Mouse (Mus musculus): ENCODE data around the gene Rpl35a.

Gene Rpl35a

DNA sequence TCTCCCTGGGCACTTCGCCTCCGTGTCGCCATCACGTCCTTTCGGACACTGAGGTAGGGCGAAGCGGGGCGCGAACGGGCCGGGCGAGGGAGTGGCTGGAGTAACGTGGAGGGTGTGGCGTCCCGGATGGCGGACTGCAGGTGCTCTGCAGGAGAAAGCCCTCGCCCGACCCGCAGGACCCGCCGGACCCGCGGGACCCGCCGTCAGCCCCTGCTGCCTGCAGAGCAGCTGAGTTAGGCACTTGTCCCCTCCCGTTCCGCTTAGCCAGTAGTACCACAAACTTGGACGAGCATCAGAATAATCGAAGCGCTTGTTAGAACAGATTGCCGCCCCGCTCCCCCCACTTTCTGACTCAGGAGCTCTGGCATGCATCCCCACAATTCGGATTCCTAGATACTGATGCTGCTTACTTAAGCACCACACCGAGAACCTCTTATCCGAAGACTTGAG lies 6.5 kb downstream of the Rpl35a start:
- H3K36me3 ChIP-seq (ENCODE audit: control insufficient read depth, insufficient read depth, low read length, poor library complexity, severe bottlenecking): peaks cover 3% of the 10 kb centered on the region
- no peak for DNase-seq (ENCODE audit: low read depth, low spot score)
- no peaks in the 10 kb centered on the region for H3K27me3 ChIP-seq (ENCODE audit: control insufficient read depth, insufficient read depth, low read length, poor library complexity, severe bottlenecking)

DNA sequence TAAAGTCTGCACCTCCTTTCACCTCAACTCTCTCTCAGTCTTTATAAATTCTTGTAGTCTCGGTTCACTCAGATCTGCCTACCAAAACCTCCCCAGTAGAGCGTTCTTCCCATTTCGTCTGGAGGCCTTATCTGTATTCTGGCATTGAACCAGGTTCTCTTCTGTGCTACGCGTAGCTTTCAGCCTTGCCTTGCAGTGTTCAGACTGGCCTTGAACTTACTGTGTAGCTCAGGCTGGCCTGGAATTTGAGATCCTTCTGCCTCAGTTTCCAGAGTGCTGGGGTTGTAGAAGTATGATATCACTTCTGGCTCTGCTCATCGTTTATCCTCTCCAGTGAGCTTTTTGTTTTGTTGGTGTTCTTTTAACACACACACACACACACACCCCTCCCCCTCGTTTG lies 7.0 kb downstream of the Rpl35a start:
- DNase-seq (ENCODE audit: low read depth, low spot score): no peak
- H3K36me3 ChIP-seq (ENCODE audit: control insufficient read depth, insufficient read depth, low read length, poor library complexity, severe bottlenecking): peaks cover 2% of the 10 kb centered on the region; the same call in 1 of the 2 replicates
- no peaks in the 10 kb centered on the region for H3K27me3 ChIP-seq (ENCODE audit: control insufficient read depth, insufficient read depth, low read length, poor library complexity, severe bottlenecking)

DNA sequence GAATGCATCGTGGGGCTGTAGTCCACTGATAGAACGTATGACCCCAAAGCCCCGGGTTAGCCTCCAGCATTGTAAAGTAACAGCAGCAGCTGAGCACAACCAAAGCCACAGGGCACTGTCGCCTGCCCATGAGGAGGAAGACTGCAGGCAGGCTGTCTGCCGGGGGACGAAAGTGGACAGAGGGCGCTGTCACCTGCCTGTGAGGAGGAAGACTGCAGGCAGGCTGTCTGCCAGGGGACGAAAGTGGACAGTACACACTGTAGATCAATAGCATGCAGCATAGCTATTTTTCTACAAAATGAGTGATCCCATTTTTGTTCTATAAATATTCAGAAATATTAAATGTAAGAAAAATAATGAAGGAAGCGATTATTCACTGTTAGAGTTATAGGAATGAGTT lies 8.4 kb downstream of the Rpl35a start:
- Histone ChIP-seq H3K36me3 (ENCODE audit: control insufficient read depth, insufficient read depth, low read length, poor library complexity, severe bottlenecking) (no peaks in the 10 kb centered on the region), H3K27me3 (ENCODE audit: control insufficient read depth, insufficient read depth, low read length, poor library complexity, severe bottlenecking) (no peaks in the 10 kb centered on the region)
- no peak for DNase-seq (ENCODE audit: low read depth, low spot score)

DNA sequence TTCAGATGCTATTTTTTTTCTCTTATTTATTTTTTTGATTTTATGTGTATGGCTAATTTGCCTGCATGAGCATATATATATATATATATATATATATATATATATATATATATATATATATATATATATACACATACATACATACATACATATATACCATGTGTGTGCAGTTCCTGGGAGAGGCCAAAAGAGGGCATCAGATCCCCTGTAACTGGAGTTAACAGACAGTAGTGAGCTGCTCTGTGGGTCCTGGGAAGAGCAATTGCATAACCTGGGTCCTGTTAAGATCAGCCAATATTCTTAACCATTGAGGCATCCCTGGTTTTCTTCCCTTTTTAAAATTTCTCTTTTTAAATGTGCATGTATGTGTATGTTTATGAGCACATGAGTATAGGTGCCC lies 14.7 kb downstream of the Rpl35a start:
- DNase-seq (ENCODE audit: low read depth, low spot score): no peak
- H3K36me3 ChIP-seq (ENCODE audit: control insufficient read depth, insufficient read depth, low read length, poor library complexity, severe bottlenecking): no peaks in the 10 kb centered on the region
- H3K27me3 ChIP-seq (ENCODE audit: control insufficient read depth, insufficient read depth, low read length, poor library complexity, severe bottlenecking): no peaks in the 10 kb centered on the region

DNA sequence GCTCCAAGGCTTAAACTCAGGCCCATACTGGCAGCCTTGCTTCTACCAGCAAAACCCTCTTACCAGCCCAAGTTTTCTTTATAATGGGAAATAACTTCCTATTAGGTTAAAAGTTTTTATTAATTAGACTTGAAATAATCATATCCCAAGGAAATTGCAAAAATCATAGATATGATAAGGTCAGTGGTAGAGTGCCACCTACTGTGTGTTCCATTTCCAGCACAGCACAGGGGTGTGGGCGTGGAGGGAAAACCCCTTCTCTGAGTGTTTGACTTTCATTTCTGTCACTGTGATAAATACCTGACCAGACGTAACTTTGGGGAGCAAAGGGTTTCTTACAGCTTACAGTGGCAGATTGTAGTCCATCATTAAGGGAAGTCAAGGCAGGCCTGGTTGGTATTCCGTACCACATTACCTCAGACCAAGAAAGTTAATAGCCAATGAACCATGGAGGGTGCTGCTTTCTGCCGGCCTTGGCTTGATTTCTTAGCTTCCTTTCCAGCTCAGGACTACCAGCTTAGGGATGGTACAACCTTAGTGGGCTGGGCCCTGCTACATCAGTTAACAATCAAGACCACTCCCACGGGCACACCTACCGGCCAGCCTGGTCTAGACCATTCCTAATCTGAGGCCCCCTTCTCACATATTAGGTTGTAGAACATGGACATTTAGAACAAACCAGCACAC lies 16.8 kb downstream of the Rpl35a start:
- Histone ChIP-seq H3K27me3 (ENCODE audit: control insufficient read depth, insufficient read depth, low read length, poor library complexity, severe bottlenecking) (no peaks in the 10 kb centered on the region), H3K36me3 (ENCODE audit: control insufficient read depth, insufficient read depth, low read length, poor library complexity, severe bottlenecking) (no peaks in the 10 kb centered on the region)
- DNase-seq (ENCODE audit: low read depth, low spot score): peak; percentile 76

- DNase-seq (ENCODE audit: low read depth, low spot score): peak; percentile 27
Observed at GRCm38 (mm10) chr16:33074967-33075366, 18.7 kb downstream of the Rpl35a start.

GRCm38 (mm10) chr16:33076078-33076477 lies 19.8 kb downstream of the Rpl35a start:
- H3K27me3 ChIP-seq (ENCODE audit: control insufficient read depth, insufficient read depth, low read length, poor library complexity, severe bottlenecking): no peaks in the 10 kb centered on the region
- no peak for DNase-seq (ENCODE audit: low read depth, low spot score)

More at GRCm38 (mm10) chr16:33074967-33075366, 18.7 kb downstream of the Rpl35a start:
- H3K27me3 ChIP-seq (ENCODE audit: control insufficient read depth, insufficient read depth, low read length, poor library complexity, severe bottlenecking): no peaks in the 10 kb centered on the region
- H3K36me3 ChIP-seq (ENCODE audit: control insufficient read depth, insufficient read depth, low read length, poor library complexity, severe bottlenecking): no peaks in the 10 kb centered on the region

GRCm38 (mm10) chr16:33077069-33077627 lies 20.9 kb downstream of the Rpl35a start:
- no peak for DNase-seq (ENCODE audit: low read depth, low spot score)
- Histone ChIP-seq H3K36me3 (ENCODE audit: control insufficient read depth, insufficient read depth, low read length, poor library complexity, severe bottlenecking) (no peaks in the 10 kb centered on the region), H3K27me3 (ENCODE audit: control insufficient read depth, insufficient read depth, low read length, poor library complexity, severe bottlenecking) (no peaks in the 10 kb centered on the region)

More at GRCm38 (mm10) chr16:33076078-33076477, 19.8 kb downstream of the Rpl35a start:
- H3K36me3 ChIP-seq (ENCODE audit: control insufficient read depth, insufficient read depth, low read length, poor library complexity, severe bottlenecking): no peaks in the 10 kb centered on the region

GRCm38 (mm10) chr16:33080063-33080462 lies 23.8 kb downstream of the Rpl35a start:
- Histone ChIP-seq H3K27me3 (ENCODE audit: control insufficient read depth, insufficient read depth, low read length, poor library complexity, severe bottlenecking) (no peaks in the 10 kb centered on the region), H3K36me3 (ENCODE audit: control insufficient read depth, insufficient read depth, low read length, poor library complexity, severe bottlenecking) (no peaks in the 10 kb centered on the region)
- DNase-seq (ENCODE audit: low read depth, low spot score): no peak

DNA sequence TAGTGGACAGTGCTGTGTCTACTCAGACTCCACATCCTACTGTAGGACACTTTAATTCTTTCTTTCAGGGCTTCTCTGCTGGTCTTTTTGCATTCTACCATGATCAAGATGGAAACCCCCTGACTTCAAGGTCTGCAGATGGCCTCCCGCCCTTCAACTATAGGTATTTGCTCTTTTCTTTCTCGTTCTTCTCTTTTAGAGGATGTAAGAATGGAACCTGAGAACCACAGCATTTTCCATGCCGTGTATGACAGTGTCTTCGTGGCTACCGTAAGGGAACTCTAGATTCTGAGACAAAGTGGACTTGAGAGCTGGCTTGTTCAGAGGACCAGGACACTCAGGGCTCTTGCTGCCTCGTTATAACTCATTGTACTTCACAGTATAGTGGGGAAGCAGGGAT lies 26.7 kb downstream of the Rpl35a start:
- Histone ChIP-seq H3K27me3 (ENCODE audit: control insufficient read depth, insufficient read depth, low read length, poor library complexity, severe bottlenecking) (no peaks in the 10 kb centered on the region), H3K36me3 (ENCODE audit: control insufficient read depth, insufficient read depth, low read length, poor library complexity, severe bottlenecking) (no peaks in the 10 kb centered on the region)
- DNase-seq (ENCODE audit: low read depth, low spot score): no peak

- Histone ChIP-seq H3K36me3 (ENCODE audit: control insufficient read depth, insufficient read depth, low read length, poor library complexity, severe bottlenecking) (no peaks in the 10 kb centered on the region), H3K27me3 (ENCODE audit: control insufficient read depth, insufficient read depth, low read length, poor library complexity, severe bottlenecking) (no peaks in the 10 kb centered on the region)
- DNase-seq (ENCODE audit: low read depth, low spot score): no peak
Observed at GRCm38 (mm10) chr16:33083996-33084395, 27.7 kb downstream of the Rpl35a start.

- DNase-seq (ENCODE audit: low read depth, low spot score): no peak
- Histone ChIP-seq H3K36me3 (ENCODE audit: control insufficient read depth, insufficient read depth, low read length, poor library complexity, severe bottlenecking) (no peaks in the 10 kb centered on the region), H3K27me3 (ENCODE audit: control insufficient read depth, insufficient read depth, low read length, poor library complexity, severe bottlenecking) (no peaks in the 10 kb centered on the region)
Observed at GRCm38 (mm10) chr16:33085666-33086065, 29.4 kb downstream of the Rpl35a start.

Data from splenic B cell, adult 2 months (primary cell).